Mouse (Mus musculus) cerebellum, adult 2 months (tissue): ENCODE data around the gene Arid5b.

ENCODE experiments used
- CTCF ChIP-seq: fragments of 200-500 bp; IDR thresholded peaks from 2 replicates; pipeline ENCODE4 v1.5.1; 2011; ENCODE audit warnings: low read depth, mild to moderate bottlenecking, control low read depth, low read length, moderate library complexity, borderline replicate concordance; ENCODE audit not compliant: insufficient read depth
- POLR2A ChIP-seq: fragments of 200-500 bp; IDR thresholded peaks from 2 replicates; pipeline ENCODE4 v1.6.1; 2011; ENCODE audit warnings: low read length, control low read depth, borderline replicate concordance; ENCODE audit not compliant: insufficient read depth

GRCm38 (mm10) chr10:68183096-68183495, 95.4 kb downstream of the Arid5b start:
- TF ChIP-seq CTCF (no peak), POLR2A (no peak)
